Mouse (Mus musculus) kidney, postnatal 0 days (tissue): ENCODE results near the gene Rsad2. TPM values are rescaled to one million over a fixed set of nuclear protein-coding genes. Genes with fewer than 3 reads are reported as not detected.
A peak's percentile ranks its signal among the peaks of the same experiment; 100 is the strongest.

ENCODE experiments used
- ATAC-seq: fragments of 200-750 bp; cut with Nextera tagmentation; replicated peaks from 2 replicates; pipeline ENCODE4 v1.8.0; 2017; ENCODE audit warnings: low read depth, moderate number of reproducible peaks, moderate TSS enrichment, moderate library complexity; ENCODE audit not compliant: low FRiP score
- DNase-seq: peaks from one replicate; pipeline ENCODE4 v3.0.0-alpha.2; 2016; ENCODE audit warnings: low spot score
- H3K27ac ChIP-seq: fragments of 300-500 bp; sonication (generic); 2 replicates; pipeline ENCODE4 v1.5.1; 2014; ENCODE audit warnings: mild to moderate bottlenecking
- H3K27me3 ChIP-seq: fragments of 300-500 bp; sonication (generic); 2 replicates; pipeline ENCODE4 v1.6.1; 2014; ENCODE audit warnings: low read length, mixed read lengths; ENCODE audit not compliant: insufficient read depth
- H3K36me3 ChIP-seq: fragments of 300-500 bp; sonication (generic); 2 replicates; pipeline ENCODE4 v1.6.1; 2014; ENCODE audit warnings: low read length, mixed read lengths; ENCODE audit not compliant: insufficient read depth
- H3K4me1 ChIP-seq: fragments of 300-500 bp; sonication (generic); replicated peaks from 2 replicates; pipeline ENCODE4 v1.6.1; 2014; ENCODE audit warnings: antibody characterized with exemption, low read length, mixed read lengths; ENCODE audit not compliant: insufficient read depth
- H3K4me2 ChIP-seq: fragments of 300-500 bp; sonication (generic); 2 replicates; pipeline ENCODE4 v1.6.1; 2014; ENCODE audit warnings: mild to moderate bottlenecking, low read length, moderate library complexity, mixed read lengths
- H3K4me3 ChIP-seq: fragments of 300-500 bp; sonication (generic); replicated peaks from 2 replicates; pipeline ENCODE4 v1.5.1; 2014; ENCODE audit warnings: low read depth, low read length
- H3K9ac ChIP-seq: fragments of 300-500 bp; sonication (generic); 2 replicates; pipeline ENCODE4 v1.6.1; 2014; ENCODE audit warnings: low read depth, low read length
- H3K9me3 ChIP-seq: fragments of 300-500 bp; sonication (generic); replicated peaks from 2 replicates; pipeline ENCODE4 v1.6.1; 2016; ENCODE audit warnings: low read length, inconsistent platforms, mixed read lengths
- CTCF ChIP-seq: IDR thresholded peaks from 2 replicates; pipeline ENCODE4 v1.5.1; 2016; ENCODE audit warnings: antibody characterized with exemption, low read depth, mild to moderate bottlenecking, moderate library complexity
- WGBS: fragments of 180-500 bp; shearing (Covaris S2); extraction: QIAGEN DNeasy Blood & Tissue Kit; methylation state at CpG from one replicate; pipeline ENCODE4 v1.1.7; 2014; 5-methylcytosine and 5-hydroxymethylcytosine counted together
- polyA plus RNA-seq: library from polyadenylated mRNA; unstranded; fragments of >200 nt; fragmentation: Nextera tagmentation; extraction: Ambion mirVana; gene quantifications from 2 replicates; pipeline ENCODE4 v1.2.1, GENCODE M21; 2015

Rsad2 gene
- polyA plus RNA-seq, 1 experiment from 2014 or later = 36.2 TPM

- DNase-seq (peak; percentile 84), ATAC-seq (peak; percentile 77)
- peak; percentile 52 for TF ChIP-seq CTCF
- Histone ChIP-seq H3K4me3 (peak within 1 kb of the TSS; percentile 71), H3K27me3 (no peaks in the 10 kb centered on the region), H3K4me1 (peaks cover 7% of the 10 kb centered on the region; the same call in 1 of the 2 replicates), H3K27ac (peak within 1 kb of the TSS; percentile 87), H3K9ac (peak within 1 kb of the TSS; percentile 80), H3K9me3 (no peaks in the 10 kb centered on the region), H3K4me2 (peak within 1 kb of the TSS; percentile 93), H3K36me3 (no peaks in the 10 kb centered on the region)
- WGBS = under 1% methylated on average over 69 of the region's 69 CpGs
Measured at GRCm38 (mm10) chr12:26469098-26470041, 13.1 kb upstream of the Rsad2 start, which contains the start of gene Cmpk2. TSS of gene Cmpk2 (plus strand) at chr12:26469204.

- Histone ChIP-seq H3K27ac (no peak overlapping the region), H3K9me3 (no peaks in the 10 kb centered on the region), H3K4me2 (no peak overlapping the region), H3K4me1 (peaks cover 2% of the 10 kb centered on the region; the same call in 1 of the 2 replicates), H3K27me3 (no peaks in the 10 kb centered on the region), H3K36me3 (no peaks in the 10 kb centered on the region), H3K9ac (no peak overlapping the region), H3K4me3 (no peak overlapping the region)
- ATAC-seq = no peak
- peak; percentile 51; the same call in 1 of the 2 replicates for TF ChIP-seq CTCF
- DNase-seq = peak; percentile 53
- WGBS = 63% methylated on average over 5 of the region's 5 CpGs
Measured at GRCm38 (mm10) chr12:26465600-26465999, 9.3 kb upstream of the Rsad2 start.

- DNase-seq = peak; percentile 41
Measured at GRCm38 (mm10) chr12:26460091-26460490, 3.8 kb upstream of the Rsad2 start.

GRCm38 (mm10) chr12:26454682-26455081 lies 1.6 kb downstream of the Rsad2 start:
- ATAC-seq (no peak), DNase-seq (no peak)
- Histone ChIP-seq H3K27ac (no peak overlapping the region), H3K4me3 (peak overlapping the region; percentile 26; the same call in 1 of the 2 replicates), H3K27me3 (no peaks in the 10 kb centered on the region), H3K4me2 (peak overlapping the region; percentile 46), H3K4me1 (peaks cover 9% of the 10 kb centered on the region), H3K9me3 (no peaks in the 10 kb centered on the region), H3K36me3 (no peaks in the 10 kb centered on the region), H3K9ac (no peak overlapping the region)
- 35% methylated on average over 5 of the region's 5 CpGs for WGBS
- no peak for TF ChIP-seq CTCF

More at GRCm38 (mm10) chr12:26460091-26460490, 3.8 kb upstream of the Rsad2 start:
- no peak overlapping the region for H3K9ac ChIP-seq
- H3K9me3 ChIP-seq = no peaks in the 10 kb centered on the region
- H3K4me2 ChIP-seq = no peak overlapping the region
- 50% methylated on average over 2 of the region's 2 CpGs for WGBS
- TF ChIP-seq CTCF = no peak
- peaks cover 5% of the 10 kb centered on the region for H3K4me1 ChIP-seq
- ATAC-seq = no peak
- no peaks in the 10 kb centered on the region for H3K36me3 ChIP-seq
- no peaks in the 10 kb centered on the region for H3K27me3 ChIP-seq
- H3K27ac ChIP-seq = no peak overlapping the region
- H3K4me3 ChIP-seq = no peak overlapping the region

- no peak for DNase-seq
- TF ChIP-seq CTCF = no peak
- 39% methylated on average over 4 of the region's 4 CpGs for WGBS
- no peaks in the 10 kb centered on the region for H3K9me3 ChIP-seq
- no peak for ATAC-seq
- peak overlapping the region; percentile 8; the same call in 1 of the 2 replicates for H3K4me2 ChIP-seq
- no peak overlapping the region for H3K4me3 ChIP-seq
- no peaks in the 10 kb centered on the region for H3K27me3 ChIP-seq
- peaks cover 9% of the 10 kb centered on the region for H3K4me1 ChIP-seq
- H3K36me3 ChIP-seq = no peaks in the 10 kb centered on the region
- no peak overlapping the region for H3K9ac ChIP-seq
- no peak overlapping the region for H3K27ac ChIP-seq
Measured at GRCm38 (mm10) chr12:26452951-26453350, 3.3 kb downstream of the Rsad2 start.

GRCm38 (mm10) chr12:26451150-26451549 lies 5.1 kb downstream of the Rsad2 start:
- Histone ChIP-seq H3K9ac (no peak overlapping the region), H3K27ac (no peak overlapping the region), H3K9me3 (no peaks in the 10 kb centered on the region), H3K4me1 (peaks cover 10% of the 10 kb centered on the region), H3K4me3 (no peak overlapping the region), H3K36me3 (no peaks in the 10 kb centered on the region), H3K4me2 (no peak overlapping the region), H3K27me3 (no peaks in the 10 kb centered on the region)
- WGBS = 26% methylated on average over 1 of the region's 1 CpGs
- ATAC-seq (no peak), DNase-seq (no peak)
- no peak for TF ChIP-seq CTCF
